Mouse (Mus musculus) neutrophil, adult 5-6 weeks (primary cell): Measurements from ENCODE around the gene Olfr725. TPM values are rescaled to one million over a fixed set of nuclear protein-coding genes. Genes with fewer than 3 reads are reported as not detected.

ENCODE experiments used
- ATAC-seq: fragments of 151-379, 151-347 bp; 2 replicates; pipeline ENCODE4 v1.8.0; 2017; ENCODE audit warnings: mild to moderate bottlenecking, moderate TSS enrichment; ENCODE audit not compliant: insufficient number of reproducible peaks, poor library complexity, low FRiP score, severe bottlenecking; ENCODE audit errors: extremely low read depth
- total RNA-seq: library from RNA; stranded (forward); fragments of 200-1000 nt; gene quantifications from 2 replicates; pipeline ENCODE4 v1.2.3, GENCODE M21; 2017

Olfr725 gene
- not detected in 2 replicates for total RNA-seq

DNA sequence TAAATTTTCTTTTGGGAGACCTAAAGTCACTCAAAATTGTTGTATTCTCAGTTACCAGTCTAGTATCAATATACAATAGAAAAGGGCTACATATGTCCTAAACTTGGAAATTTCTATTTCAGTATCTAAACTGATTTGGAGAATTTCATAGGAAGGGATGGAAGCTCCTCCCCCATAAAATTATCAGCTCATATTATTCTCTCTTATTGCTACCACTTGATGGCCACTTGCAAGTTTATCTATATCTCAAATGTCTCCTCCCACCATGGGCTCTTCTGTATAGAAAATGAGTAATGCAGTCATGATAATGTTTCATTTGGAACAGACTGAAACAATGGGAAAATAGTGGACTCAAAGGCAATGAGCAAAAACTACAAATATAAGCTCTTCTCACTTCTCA is at the start of gene Olfr725:
Olfr725 (minus strand) TSS at position 101 of the 400 bp plus-strand sequence.
- ATAC-seq = no peak

GRCm38 (mm10) chr14:50062733-50063104 is 22.5 kb upstream of the Olfr725 start:
- ATAC-seq = no peak

GRCm38 (mm10) chr14:50061955-50062732 is 22.0 kb upstream of the Olfr725 start:
- ATAC-seq = no peak

- no peak for ATAC-seq
These were observed 21.4 kb upstream of the Olfr725 start for GRCm38 (mm10) chr14:50061590-50061954.

- ATAC-seq = no peak
These were observed 21.0 kb upstream of the Olfr725 start for GRCm38 (mm10) chr14:50061179-50061578.

- ATAC-seq = no peak
These were observed 8.1 kb downstream of the Olfr725 start for GRCm38 (mm10) chr14:50032041-50032440.

- no peak for ATAC-seq
These were observed 8.8 kb downstream of the Olfr725 start for GRCm38 (mm10) chr14:50031356-50031755.

- no peak for ATAC-seq
These were observed 13.8 kb downstream of the Olfr725 start for GRCm38 (mm10) chr14:50026371-50026770.

Other genes starting within 250 kb of the Olfr725 start
- gene Olfr722, start 138.4 kb downstream of the Olfr725 start, total RNA-seq = not detected in 2 replicates
- gene Olfr723, start 108.6 kb downstream of the Olfr725 start, total RNA-seq = not detected in 2 replicates
- gene Olfr724, start 77.1 kb downstream of the Olfr725 start, total RNA-seq = not detected in 2 replicates
- gene Olfr726, start 50.6 kb upstream of the Olfr725 start, total RNA-seq = not detected in 2 replicates
- gene Olfr727, start 82.8 kb upstream of the Olfr725 start, total RNA-seq = not detected in 2 replicates
- not detected in 2 replicates for gene Olfr728, start 102.3 kb upstream of the Olfr725 start, total RNA-seq
- not detected in 2 replicates for gene Olfr729, start 112.5 kb upstream of the Olfr725 start, total RNA-seq
- not detected in 2 replicates for gene Olfr730, start 147.8 kb upstream of the Olfr725 start, total RNA-seq
- not detected in 2 replicates for gene Olfr731, start 201.5 kb upstream of the Olfr725 start, total RNA-seq
- gene Olfr732, start 243.8 kb upstream of the Olfr725 start, total RNA-seq = not detected in 2 replicates